Mouse (Mus musculus): ENCODE results near the gene Adam30. TPM values are rescaled to one million over a fixed set of nuclear protein-coding genes. Genes with fewer than 3 reads are reported as not detected.

The Adam30 gene
- total and polyA plus RNA-seq, 2 experiments from 2014 or later: not detected

- WGBS: 31% methylated on average over 7 of the region's 7 CpGs
- peak; percentile 16 for DNase-seq (ENCODE audit: low spot score)
- Histone ChIP-seq H3K9me3 (replicated peaks; ENCODE audit: control insufficient read depth, low read length) (peaks cover 7% of the 10 kb centered on the region; the same call in 1 of the 2 replicates), H3K27me3 (ENCODE audit: control insufficient read depth, insufficient read depth, low read length) (no peaks in the 10 kb centered on the region), H3K4me1 (ENCODE audit: control insufficient read depth, insufficient read depth) (no peaks in the 10 kb centered on the region), H3K36me3 (replicated peaks; ENCODE audit: control insufficient read depth, insufficient read depth, low read length) (no peaks in the 10 kb centered on the region), H3K9ac (replicated peaks; ENCODE audit: low read depth, low read length) (no peak overlapping the region), H3K4me2 (ENCODE audit: low read depth, low read length) (no peak overlapping the region), H3K4me3 (ENCODE audit: low read depth, low read length) (no peak overlapping the region), H3K27ac (ENCODE audit: low read depth) (no peak overlapping the region)
- peak; percentile 71 for TF ChIP-seq CTCF (IDR thresholded peaks at IDR 0.05; ENCODE audit: low read depth)
- no peak for TF ChIP-seq EP300 (IDR thresholded peaks at IDR 0.05; ENCODE audit: low read depth)
- no peak for ATAC-seq (ENCODE audit: insufficient read depth, low read depth)
Observed at GRCm38 (mm10) chr3:98180805-98181204, 20.4 kb downstream of the Adam30 start.

GRCm38 (mm10) chr3:98185163-98185714 lies 24.8 kb downstream of the Adam30 start:
- no peak overlapping the region for H3K9ac ChIP-seq (replicated peaks; ENCODE audit: low read depth, low read length)

GRCm38 (mm10) chr3:98187777-98188176 lies 27.3 kb downstream of the Adam30 start:
- Histone ChIP-seq H3K4me2 (ENCODE audit: low read depth, low read length) (no peak overlapping the region), H3K9ac (replicated peaks; ENCODE audit: low read depth, low read length) (no peak overlapping the region), H3K27ac (ENCODE audit: low read depth) (no peak overlapping the region), H3K36me3 (replicated peaks; ENCODE audit: control insufficient read depth, insufficient read depth, low read length) (no peaks in the 10 kb centered on the region), H3K9me3 (replicated peaks; ENCODE audit: control insufficient read depth, low read length) (no peaks in the 10 kb centered on the region), H3K4me1 (ENCODE audit: control insufficient read depth, insufficient read depth) (no peaks in the 10 kb centered on the region), H3K27me3 (ENCODE audit: control insufficient read depth, insufficient read depth, low read length) (no peaks in the 10 kb centered on the region), H3K4me3 (ENCODE audit: low read depth, low read length) (no peak overlapping the region)
- TF ChIP-seq CTCF (IDR thresholded peaks at IDR 0.05; ENCODE audit: low read depth) (no peak), EP300 (IDR thresholded peaks at IDR 0.05; ENCODE audit: low read depth) (no peak)
- WGBS: 82% methylated on average over 3 of the region's 3 CpGs
- no peak for ATAC-seq (ENCODE audit: insufficient read depth, low read depth)
- DNase-seq (ENCODE audit: low spot score): no peak

More at GRCm38 (mm10) chr3:98185163-98185714, 24.8 kb downstream of the Adam30 start:
- no peak overlapping the region for H3K4me3 ChIP-seq (ENCODE audit: low read depth, low read length)
- H3K27ac ChIP-seq (ENCODE audit: low read depth): no peak overlapping the region
- 65% methylated on average over 10 of the region's 10 CpGs for WGBS
- H3K27me3 ChIP-seq (ENCODE audit: control insufficient read depth, insufficient read depth, low read length): no peaks in the 10 kb centered on the region
- ATAC-seq (ENCODE audit: insufficient read depth, low read depth) (no peak), DNase-seq (ENCODE audit: low spot score) (no peak)
- H3K36me3 ChIP-seq (replicated peaks; ENCODE audit: control insufficient read depth, insufficient read depth, low read length): no peaks in the 10 kb centered on the region
- no peak overlapping the region for H3K4me2 ChIP-seq (ENCODE audit: low read depth, low read length)
- H3K4me1 ChIP-seq (ENCODE audit: control insufficient read depth, insufficient read depth): no peaks in the 10 kb centered on the region
- H3K9me3 ChIP-seq (replicated peaks; ENCODE audit: control insufficient read depth, low read length): no peaks in the 10 kb centered on the region
- TF ChIP-seq CTCF (IDR thresholded peaks at IDR 0.05; ENCODE audit: low read depth): no peak

GRCm38 (mm10) chr3:98197711-98198532 lies 37.5 kb downstream of the Adam30 start:
- no peaks in the 10 kb centered on the region for H3K9me3 ChIP-seq (replicated peaks; ENCODE audit: control insufficient read depth, low read length)
- no peak for ATAC-seq (ENCODE audit: insufficient read depth, low read depth)
- H3K9ac ChIP-seq (replicated peaks; ENCODE audit: low read depth, low read length): no peak overlapping the region
- H3K4me1 ChIP-seq (ENCODE audit: control insufficient read depth, insufficient read depth): no peaks in the 10 kb centered on the region
- no peak for TF ChIP-seq CTCF (IDR thresholded peaks at IDR 0.05; ENCODE audit: low read depth)
- DNase-seq (ENCODE audit: low spot score): no peak
- H3K36me3 ChIP-seq (replicated peaks; ENCODE audit: control insufficient read depth, insufficient read depth, low read length): no peaks in the 10 kb centered on the region
- no peaks in the 10 kb centered on the region for H3K27me3 ChIP-seq (ENCODE audit: control insufficient read depth, insufficient read depth, low read length)
- no peak overlapping the region for H3K27ac ChIP-seq (ENCODE audit: low read depth)
- no peak overlapping the region for H3K4me3 ChIP-seq (ENCODE audit: low read depth, low read length)
- no peak overlapping the region for H3K4me2 ChIP-seq (ENCODE audit: low read depth, low read length)
- WGBS: 50% methylated on average over 9 of the region's 9 CpGs

GRCm38 (mm10) chr3:98199747-98200146 lies 39.3 kb downstream of the Adam30 start:
- no peaks in the 10 kb centered on the region for H3K9me3 ChIP-seq (replicated peaks; ENCODE audit: control insufficient read depth, low read length)
- H3K4me2 ChIP-seq (ENCODE audit: low read depth, low read length): no peak overlapping the region
- H3K4me1 ChIP-seq (ENCODE audit: control insufficient read depth, insufficient read depth): no peaks in the 10 kb centered on the region
- 68% methylated on average over 5 of the region's 5 CpGs for WGBS
- H3K4me3 ChIP-seq (ENCODE audit: low read depth, low read length): no peak overlapping the region
- TF ChIP-seq CTCF (IDR thresholded peaks at IDR 0.05; ENCODE audit: low read depth) (no peak), EP300 (IDR thresholded peaks at IDR 0.05; ENCODE audit: low read depth) (no peak)
- DNase-seq (ENCODE audit: low spot score) (no peak), ATAC-seq (ENCODE audit: insufficient read depth, low read depth) (no peak)
- H3K27me3 ChIP-seq (ENCODE audit: control insufficient read depth, insufficient read depth, low read length): no peaks in the 10 kb centered on the region
- no peak overlapping the region for H3K9ac ChIP-seq (replicated peaks; ENCODE audit: low read depth, low read length)
- no peaks in the 10 kb centered on the region for H3K36me3 ChIP-seq (replicated peaks; ENCODE audit: control insufficient read depth, insufficient read depth, low read length)
- no peak overlapping the region for H3K27ac ChIP-seq (ENCODE audit: low read depth)
